Mouse (Mus musculus) lung, embryonic 16.5 days (tissue): ENCODE results near the gene Fam205a1. TPM values are rescaled to one million over a fixed set of nuclear protein-coding genes. Genes with fewer than 3 reads are reported as not detected.
"Not testable (repeated sequence)": the region's sequence is repeated elsewhere in the genome, so short reads cannot be mapped to it uniquely, and the experiment has no call there.

Experiments used
- ATAC-seq: fragments of 200-750 bp; cut with Nextera tagmentation; 2 replicates; pipeline ENCODE4 v1.8.0; 2017; ENCODE audit warnings: low read depth, mild to moderate bottlenecking, moderate library complexity
- H3K27ac ChIP-seq: fragments of 300-500 bp; sonication (generic); 2 replicates; pipeline ENCODE4 v1.5.1; 2014; ENCODE audit warnings: mild to moderate bottlenecking, control low read depth, low read length
- H3K27me3 ChIP-seq: fragments of 300-500 bp; sonication (generic); 2 replicates; pipeline ENCODE4 v1.6.1; 2014; ENCODE audit warnings: low read depth, low read length, mixed read lengths; ENCODE audit not compliant: control insufficient read depth, insufficient read depth
- H3K36me3 ChIP-seq: fragments of 300-500 bp; sonication (generic); 2 replicates; pipeline ENCODE4 v1.6.1; 2014; ENCODE audit warnings: low read length; ENCODE audit not compliant: control insufficient read depth, insufficient read depth
- H3K4me1 ChIP-seq: fragments of 300-500 bp; sonication (generic); replicated peaks from 2 replicates; pipeline ENCODE4 v1.6.1; 2014; ENCODE audit warnings: low read length, mixed read lengths; ENCODE audit not compliant: control insufficient read depth, insufficient read depth
- H3K4me2 ChIP-seq: fragments of 300-500 bp; sonication (generic); 2 replicates; pipeline ENCODE4 v1.6.1; 2014; ENCODE audit warnings: low read depth, low read length, control low read depth
- H3K4me3 ChIP-seq: fragments of 300-500 bp; sonication (generic); 2 replicates; pipeline ENCODE4 v1.5.1; 2014; ENCODE audit warnings: mild to moderate bottlenecking, low read length, control low read depth
- H3K9ac ChIP-seq: fragments of 300-500 bp; sonication (generic); 2 replicates; pipeline ENCODE4 v1.6.1; 2014; ENCODE audit warnings: low read length, control low read depth
- H3K9me3 ChIP-seq: fragments of 300-500 bp; sonication (generic); 2 replicates; pipeline ENCODE4 v1.6.1; 2016; ENCODE audit warnings: low read length; ENCODE audit not compliant: control insufficient read depth
- WGBS: fragments of 180-500 bp; shearing (Covaris S2); extraction: QIAGEN DNeasy Blood & Tissue Kit; methylation state at CpG from one replicate; pipeline ENCODE4 v1.1.7; 2014; 5-methylcytosine and 5-hydroxymethylcytosine counted together
- polyA plus RNA-seq: library from polyadenylated mRNA; unstranded; fragments of >200 nt; fragmentation: Nextera tagmentation; extraction: Ambion mirVana; gene quantifications from 2 replicates; pipeline ENCODE4 v1.2.1, GENCODE M21; 2015

Gene Fam205a1
- polyA plus RNA-seq, 1 experiment from 2014 or later, result 0.04 TPM

- 75% methylated on average over 5 of the region's 5 CpGs for WGBS
- H3K9ac ChIP-seq, H3K36me3 ChIP-seq, H3K27ac ChIP-seq, H3K27me3 ChIP-seq, ATAC-seq, H3K4me3 ChIP-seq, H3K4me2 ChIP-seq, H3K9me3 ChIP-seq, H3K4me1 ChIP-seq: not testable (repeated sequence)
These were observed 9.8 kb upstream of the Fam205a1 start for GRCm38 (mm10) chr4:42863487-42863886.

GRCm38 (mm10) chr4:42860483-42860882 is 6.8 kb upstream of the Fam205a1 start:
- not testable (repeated sequence) for H3K4me2 ChIP-seq, H3K9ac ChIP-seq, ATAC-seq, H3K4me3 ChIP-seq, H3K27me3 ChIP-seq, H3K36me3 ChIP-seq, H3K27ac ChIP-seq, H3K9me3 ChIP-seq, H3K4me1 ChIP-seq
- WGBS, result 62% methylated on average over 9 of the region's 9 CpGs

GRCm38 (mm10) chr4:42856671-42857070 is 3.0 kb upstream of the Fam205a1 start, which contains the start of gene Gm12394:
TSS of gene Gm12394 (minus strand) at chr4:42856771.
- H3K27ac ChIP-seq, H3K9me3 ChIP-seq, H3K4me2 ChIP-seq, H3K36me3 ChIP-seq, H3K9ac ChIP-seq, H3K4me3 ChIP-seq, H3K4me1 ChIP-seq, ATAC-seq, H3K27me3 ChIP-seq: not testable (repeated sequence)
- WGBS, result 67% methylated on average over 1 of the region's 1 CpGs

Other genes with a start within 250 kb of the Fam205a1 start
- gene Gm10591, start 241.7 kb downstream of the Fam205a1 start, polyA plus RNA-seq, result 1.0 TPM in 1 of 2 replicates, not detected in the other
- 0.77 TPM in 1 of 2 replicates, not detected in the other for gene Gm2564, start 224.2 kb downstream of the Fam205a1 start, polyA plus RNA-seq
- gene Ccl27b, start 198.6 kb downstream of the Fam205a1 start, polyA plus RNA-seq, result not detected in 2 replicates
- not detected in 2 replicates for gene Il11ra2, start 192.0 kb downstream of the Fam205a1 start, polyA plus RNA-seq
- gene 4930578G10Rik, start 118.3 kb downstream of the Fam205a1 start, polyA plus RNA-seq, result not detected in 2 replicates
- gene Ccl19, start 97.3 kb downstream of the Fam205a1 start, polyA plus RNA-seq, result not detected in 2 replicates
- 74.8 and 78.1 TPM in 2 replicates for gene Ccl21a, start 79.9 kb downstream of the Fam205a1 start, polyA plus RNA-seq
- 0.11 TPM in 2 replicates for gene Gm12394, start 2.9 kb upstream of the Fam205a1 start, polyA plus RNA-seq
- gene Fam205c, start 20.3 kb upstream of the Fam205a1 start, polyA plus RNA-seq, result not detected in 2 replicates
- 0.39 and 0.50 TPM in 2 replicates for gene Phf24, start 62.8 kb upstream of the Fam205a1 start, polyA plus RNA-seq
- 6.2 and 7.3 TPM in 2 replicates for gene Dnajb5, start 95.9 kb upstream of the Fam205a1 start, polyA plus RNA-seq
- 0.44 and 0.53 TPM in 2 replicates for gene 1700022I11Rik, start 115.7 kb upstream of the Fam205a1 start, polyA plus RNA-seq
- gene Vcp, start 146.6 kb upstream of the Fam205a1 start, polyA plus RNA-seq, result 482 and 519 TPM in 2 replicates
- 22.5 and 24.1 TPM in 2 replicates for gene Fancg, start 156.6 kb upstream of the Fam205a1 start, polyA plus RNA-seq
- gene Pigo, start 171.9 kb upstream of the Fam205a1 start, polyA plus RNA-seq, result 21.8 and 24.8 TPM in 2 replicates
- 286 and 289 TPM in 2 replicates for gene Stoml2, start 177.8 kb upstream of the Fam205a1 start, polyA plus RNA-seq
- 9.6 and 11.7 TPM in 2 replicates for gene Fam214b, start 192.3 kb upstream of the Fam205a1 start, polyA plus RNA-seq
- 5.4 and 6.5 TPM in 2 replicates for gene Unc13b, start 205.1 kb upstream of the Fam205a1 start, polyA plus RNA-seq